Mouse (Mus musculus): ENCODE measurements at regions not wholly inside any gene's neighbourhood (a gene's known extent, or its start where the extent isn't known, plus 50 kb on each side); places are given as distances from the start of the nearest gene placed in this dataset.

DNA sequence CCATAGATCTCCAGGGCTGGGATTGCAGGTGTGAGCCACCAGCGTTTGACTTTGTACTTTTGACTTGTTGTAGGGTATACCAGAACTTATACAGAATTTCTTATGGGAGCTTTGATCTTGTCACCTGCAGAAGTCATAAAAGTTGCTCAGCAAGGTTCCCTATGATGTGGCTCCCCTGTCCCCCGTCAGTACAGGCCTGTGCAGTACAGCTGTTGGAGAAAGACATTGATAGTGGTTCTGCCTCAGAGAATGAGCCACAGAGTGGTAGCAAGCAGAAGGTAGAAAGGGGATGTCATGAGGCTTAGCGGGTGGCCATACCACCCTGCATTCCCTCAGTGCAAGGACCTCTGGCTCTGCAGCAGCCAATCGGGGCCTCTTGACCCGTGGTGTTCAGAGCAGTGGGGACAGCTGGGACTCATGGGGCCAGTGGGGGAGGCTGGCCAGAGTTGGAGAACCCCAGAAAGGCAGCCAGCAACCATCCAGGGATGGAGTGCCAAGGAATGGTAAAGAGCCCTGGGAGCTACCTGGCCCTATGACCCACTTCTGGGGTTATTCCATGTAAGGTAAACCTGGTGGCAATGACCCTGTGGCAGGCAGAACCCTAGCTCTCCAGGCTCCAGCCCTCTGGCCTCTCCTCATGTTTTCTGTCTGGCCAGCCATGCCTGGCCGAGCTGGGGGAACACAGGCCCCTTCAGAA is 58.6 kb upstream of the Gm26897 start:
- TF ChIP-seq CTCF (conservative IDR thresholded peaks at IDR 0.05 in 1 of 2, IDR thresholded peaks at IDR 0.05 in 1 of 2; ENCODE audit: low read depth in 2 of 2, low read length in 2 of 2) (no peak), MAX (IDR thresholded peaks at IDR 0.05; ENCODE audit: low read length) (no peak), MAZ (IDR thresholded peaks at IDR 0.05; ENCODE audit: low read depth, low read length) (no peak), USF1 (IDR thresholded peaks at IDR 0.05; ENCODE audit: low read depth, low read length) (no peak), E2F4 (IDR thresholded peaks at IDR 0.05; ENCODE audit: insufficient replicate concordance, low read depth, low read length) (no peak), ZC3H11A (IDR thresholded peaks at IDR 0.05; ENCODE audit: low read depth, low read length) (no peak), ETS1 (conservative IDR thresholded peaks at IDR 0.05; ENCODE audit: low read depth, low read length) (no peak), POLR2A (IDR thresholded peaks at IDR 0.05; ENCODE audit: low read depth, low read length) (no peak), ZMIZ1 (IDR thresholded peaks at IDR 0.05; ENCODE audit: low read depth, low read length) (no peak), IRF4 (IDR thresholded peaks at IDR 0.05; ENCODE audit: low read depth, low read length) (no peak), ZNF384 (IDR thresholded peaks at IDR 0.05; ENCODE audit: low read depth, low read length) (no peak), RAD21 (IDR thresholded peaks at IDR 0.05; ENCODE audit: low read depth, low read length) (no peak), JUND (conservative IDR thresholded peaks at IDR 0.05; ENCODE audit: low read depth, low read length) (no peak), GABPA (IDR thresholded peaks at IDR 0.05; ENCODE audit: insufficient replicate concordance, low read depth, low read length) (no peak)

Measured in CH12.LX (cell line).